Mouse (Mus musculus) lung, postnatal 25 days (tissue): ENCODE measurements around the gene Pcsk5.
A peak's percentile ranks its signal among the peaks of the same experiment; 100 is the strongest.
"Not testable (repeated sequence)": the region's sequence is repeated elsewhere in the genome, so short reads cannot be mapped to it uniquely, and the experiment has no call there.

Experiments used
- DNase-seq: peaks from one replicate; pipeline ENCODE4 v3.0.0; 2022; ENCODE audit warnings: low spot score

Gene Pcsk5

DNA sequence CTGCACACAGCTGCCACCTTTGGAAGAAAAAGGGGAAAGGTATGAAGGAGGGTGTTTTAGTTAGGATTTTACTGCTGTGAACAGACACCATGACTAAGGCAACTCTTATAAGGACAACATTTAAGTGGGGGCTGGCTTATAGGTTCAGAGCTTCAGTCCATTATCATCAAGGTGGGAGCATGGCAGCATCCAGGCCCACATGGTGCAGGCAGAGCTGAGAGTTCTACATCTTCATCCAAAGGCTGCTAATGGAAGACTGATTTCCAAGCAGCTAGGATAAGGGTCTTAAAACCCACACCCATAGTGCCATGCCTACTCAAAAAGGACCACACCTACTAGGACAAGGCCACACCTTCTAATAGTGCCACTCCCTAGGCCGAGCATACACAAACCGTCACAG, 364.3 kb downstream of the Pcsk5 start:
- DNase-seq: not testable (repeated sequence)

DNA sequence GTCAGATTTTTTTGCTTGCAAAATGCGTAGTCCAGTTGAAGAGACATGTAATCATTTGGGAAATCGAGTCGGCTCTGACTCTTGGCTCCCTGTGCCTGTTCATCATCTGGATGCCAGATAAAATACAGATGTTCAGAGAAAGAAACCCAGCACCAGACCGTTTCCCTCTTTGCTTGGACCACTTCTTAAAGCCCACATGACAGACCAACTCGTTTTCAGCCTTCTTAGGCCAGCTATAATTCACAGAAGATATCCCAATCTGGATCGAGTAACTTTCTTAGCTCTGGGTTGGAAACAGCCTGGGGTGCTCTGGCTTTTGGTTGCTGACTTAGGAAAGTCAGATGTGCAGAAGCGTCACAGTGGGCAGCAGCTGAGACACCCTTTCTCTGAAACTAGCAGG, 365.6 kb downstream of the Pcsk5 start:
- no peak for DNase-seq

DNA sequence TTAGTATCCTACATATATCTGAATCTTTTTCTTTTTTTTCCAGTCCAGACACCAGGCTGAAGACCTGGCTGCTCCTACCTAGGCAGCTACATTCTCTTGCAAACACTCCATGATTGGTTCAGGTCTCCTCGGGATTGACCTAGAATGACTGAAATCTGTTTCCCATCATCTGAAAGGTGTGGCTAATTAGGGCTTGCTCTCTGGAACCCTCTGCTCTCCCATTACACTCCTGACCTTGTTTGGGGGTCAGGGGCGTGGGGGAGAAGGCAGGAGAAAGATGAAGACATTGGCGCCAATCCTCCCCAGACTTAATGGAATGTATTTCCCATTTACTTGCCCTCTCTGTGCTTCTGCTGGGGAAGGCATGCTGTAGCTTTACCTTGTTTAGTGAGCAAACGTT, 366.2 kb downstream of the Pcsk5 start:
- no peak for DNase-seq

DNA sequence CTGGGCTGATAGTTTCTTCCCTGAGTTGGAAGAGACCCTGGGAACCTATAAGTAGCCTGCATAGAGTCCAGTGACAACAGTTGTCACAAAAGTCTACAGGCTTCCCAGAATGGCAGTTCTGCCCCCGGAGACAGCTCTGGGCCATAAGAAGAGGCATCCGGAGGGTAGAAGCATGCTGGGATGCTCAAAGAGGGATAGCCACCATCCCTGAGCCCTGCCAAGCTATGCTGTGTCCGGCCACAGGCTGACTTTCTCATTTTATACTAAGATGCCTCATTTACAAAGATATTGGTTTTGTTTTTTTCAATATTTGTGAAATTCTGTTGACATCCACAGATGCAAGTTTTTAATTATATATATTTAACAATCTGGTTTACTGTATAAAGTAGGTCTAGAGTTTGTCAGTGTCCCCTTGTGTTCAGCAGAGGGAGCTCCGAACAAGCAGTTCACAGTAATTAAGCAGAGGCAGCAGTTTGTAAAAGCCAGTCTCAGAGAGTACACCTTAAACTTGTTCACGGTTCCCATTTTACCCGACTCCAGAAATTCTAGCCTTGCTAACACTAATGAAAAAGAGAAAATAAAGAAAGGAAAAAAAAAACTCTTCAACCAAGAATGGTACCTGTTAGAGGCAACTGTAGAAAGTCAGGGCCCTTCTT, 369.7 kb downstream of the Pcsk5 start:
- peak; percentile 25 for DNase-seq

DNA sequence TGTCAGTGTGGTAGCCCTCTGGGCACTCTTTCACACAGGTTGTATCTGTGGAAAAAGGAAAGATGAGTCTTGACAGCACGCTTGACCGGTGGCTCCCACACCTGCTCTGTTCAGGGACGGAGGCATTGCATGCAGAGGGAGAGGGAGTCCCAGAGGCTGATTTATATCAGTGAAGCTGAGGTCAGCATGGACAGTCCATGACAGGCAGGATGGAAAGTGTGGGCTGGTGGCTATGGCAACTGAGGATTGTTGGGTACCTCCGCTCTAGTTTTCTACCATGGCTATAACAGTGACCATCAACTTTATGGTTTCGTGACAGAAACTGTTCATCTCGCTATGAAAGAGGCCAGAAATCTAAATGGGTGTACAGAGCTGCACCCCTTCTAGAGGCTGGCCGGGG, 385.4 kb downstream of the Pcsk5 start:
- no peak for DNase-seq

DNA sequence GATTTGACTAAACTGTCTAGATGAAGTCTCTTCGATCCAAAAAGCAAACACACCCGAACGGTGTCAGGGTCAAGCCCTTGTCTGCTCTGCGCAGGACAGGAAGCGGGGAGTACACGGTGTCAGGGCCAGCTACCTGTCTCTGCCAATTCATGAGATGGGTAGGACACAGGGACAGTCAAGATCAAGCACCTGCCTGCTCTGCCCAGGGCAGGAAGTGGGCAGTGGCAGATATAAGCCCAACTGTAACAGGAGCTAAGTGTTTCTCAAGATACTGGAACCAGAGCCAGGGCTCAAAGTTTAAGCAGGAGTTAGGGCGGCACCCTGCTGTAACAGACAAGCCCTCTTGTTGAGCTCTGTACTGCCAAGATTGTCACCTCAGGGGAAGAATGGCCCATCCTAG, 393.9 kb downstream of the Pcsk5 start:
- DNase-seq: no peak

DNA sequence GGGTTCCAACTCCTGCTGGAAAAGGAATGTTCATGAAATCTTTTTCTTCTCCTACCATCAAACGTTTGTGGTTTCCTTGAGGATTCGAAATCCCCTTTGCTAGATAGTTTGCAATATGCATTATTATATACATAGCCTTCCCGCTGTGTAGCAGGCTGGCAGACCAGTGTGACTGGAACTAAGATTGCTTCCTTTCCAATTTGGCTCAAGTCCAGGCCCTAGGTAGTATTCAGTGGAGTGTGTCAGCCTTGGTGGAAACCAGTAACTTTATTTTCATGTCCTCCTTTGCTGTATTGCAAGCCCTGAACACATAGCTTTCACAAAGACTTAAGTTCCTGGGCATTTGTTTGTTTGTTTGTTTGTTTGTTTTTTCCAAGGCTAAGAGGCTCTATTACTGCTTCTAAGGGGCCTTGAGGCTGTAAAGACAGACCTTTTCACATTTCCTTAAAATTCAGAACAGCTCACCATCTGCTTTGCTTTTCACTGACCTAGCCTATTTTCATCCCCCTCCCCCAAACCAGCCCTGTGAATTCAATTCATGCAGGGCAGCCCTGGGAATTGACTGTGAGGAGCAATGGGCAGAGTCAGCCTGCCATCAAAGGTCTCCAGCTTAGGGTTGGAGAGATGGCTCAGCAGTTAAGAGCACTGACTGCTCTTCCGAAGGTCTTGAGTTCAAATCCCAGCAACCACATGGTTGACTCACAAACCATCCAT, 397.8 kb downstream of the Pcsk5 start:
- DNase-seq: no peak

DNA sequence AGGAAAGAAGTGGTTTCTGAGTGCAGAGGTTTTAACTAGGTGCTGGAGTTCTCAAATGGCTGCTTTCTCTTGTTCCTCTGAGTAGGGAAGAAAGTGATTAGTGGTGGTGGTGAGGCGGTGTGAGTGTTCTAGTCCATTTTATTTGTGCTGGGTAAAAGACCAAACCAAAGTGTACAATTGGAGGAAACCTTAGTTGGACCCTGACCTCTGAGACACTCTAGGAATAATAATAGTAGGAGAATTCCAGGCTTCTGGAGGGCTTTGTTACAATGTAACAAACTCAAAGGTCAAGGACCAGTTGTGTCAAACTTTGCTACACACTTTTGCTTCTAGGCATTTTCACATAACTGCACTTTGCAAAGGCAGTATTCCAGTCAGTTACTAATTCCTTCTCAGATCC, 400.8 kb downstream of the Pcsk5 start:
- no peak for DNase-seq

DNA sequence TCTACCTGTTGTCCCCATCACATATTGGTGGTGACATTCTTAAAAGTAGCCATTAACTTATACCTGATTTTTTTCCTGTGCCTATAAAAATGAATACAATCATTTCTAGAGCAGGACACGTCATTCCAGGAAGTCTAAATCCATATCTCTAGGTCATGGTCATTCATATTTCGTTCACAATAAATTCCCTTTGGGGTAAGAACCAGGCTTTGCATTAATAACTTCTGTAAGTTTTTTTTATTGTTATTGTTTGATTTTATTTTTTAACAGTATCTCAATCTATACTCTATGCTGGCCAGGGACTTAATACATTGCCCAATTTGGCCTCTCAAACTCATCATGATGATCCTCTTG, 408.9 kb downstream of the Pcsk5 start:
- DNase-seq: no peak

DNA sequence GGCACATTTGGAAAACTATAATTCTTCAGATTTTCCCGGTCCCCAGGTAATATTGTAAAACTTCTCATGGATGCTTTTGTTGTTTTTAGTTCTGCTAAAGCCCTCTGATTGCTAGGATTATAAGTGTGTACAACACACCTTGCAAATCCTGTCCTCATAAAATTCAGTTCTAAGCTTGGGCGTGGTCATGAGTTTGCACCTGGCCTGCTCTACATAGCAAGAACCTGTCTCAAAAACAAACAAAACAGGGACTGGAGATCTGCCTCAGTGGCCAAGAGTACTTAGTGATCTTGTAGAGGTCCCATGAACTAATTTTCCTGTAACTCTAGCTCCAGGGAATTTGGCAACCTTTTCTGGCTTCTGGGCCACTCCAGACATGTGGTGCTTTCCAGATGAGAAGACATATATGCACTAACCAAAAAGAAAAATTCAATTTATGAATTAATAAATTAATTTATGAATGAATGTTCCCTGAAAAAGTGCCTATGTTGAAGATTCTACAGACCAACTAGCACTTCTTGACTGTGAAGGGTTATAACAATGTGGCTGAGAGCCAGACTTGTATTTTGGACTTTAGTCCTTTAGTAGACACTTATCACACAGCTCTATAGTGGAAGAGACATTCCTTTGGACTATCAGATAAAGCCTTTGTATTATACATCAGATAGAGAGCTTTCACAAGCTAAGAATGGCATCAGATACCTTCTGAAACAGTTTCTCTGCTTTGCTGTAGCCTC, 409.4 kb downstream of the Pcsk5 start:
- DNase-seq: no peak

DNA sequence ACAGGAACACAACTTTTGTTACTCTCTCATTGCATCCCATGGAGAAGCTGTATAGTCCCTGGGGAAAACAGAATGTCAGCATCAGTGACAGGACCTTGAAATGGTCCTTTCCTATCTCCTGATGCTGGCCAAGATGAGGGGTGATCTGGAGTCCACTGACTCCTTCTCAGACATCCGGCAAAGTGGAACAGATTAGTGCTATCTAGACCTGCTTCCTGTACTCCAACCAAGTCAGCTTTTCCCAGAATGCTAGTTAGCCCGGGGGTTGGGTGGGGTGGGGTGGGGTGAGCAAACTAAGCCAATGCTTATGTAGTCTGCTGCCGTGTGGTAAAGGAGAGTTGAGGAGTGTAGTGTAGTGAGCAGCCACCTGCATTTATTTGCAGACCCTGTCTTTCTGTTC, 414.1 kb downstream of the Pcsk5 start:
- DNase-seq: no peak

DNA sequence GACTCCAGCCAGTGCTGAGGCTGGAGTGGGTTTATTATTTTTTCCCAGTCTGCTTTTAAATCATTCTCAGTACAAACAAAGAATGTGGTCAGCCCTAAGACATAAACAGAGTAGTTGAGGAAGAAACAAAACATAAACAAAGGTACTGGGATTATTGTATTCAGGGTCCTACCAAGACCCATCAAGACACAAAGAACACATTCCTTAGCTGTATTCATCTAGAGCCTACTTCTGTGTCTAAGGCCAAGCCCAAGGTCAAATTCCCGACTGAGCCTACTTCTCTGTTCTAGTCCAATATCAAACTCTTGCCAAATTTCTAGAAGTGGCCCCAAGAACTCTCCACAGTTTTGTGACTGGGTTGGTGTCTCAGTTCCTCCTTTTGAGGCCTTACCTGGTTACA, 419.6 kb downstream of the Pcsk5 start:
- DNase-seq: no peak

DNA sequence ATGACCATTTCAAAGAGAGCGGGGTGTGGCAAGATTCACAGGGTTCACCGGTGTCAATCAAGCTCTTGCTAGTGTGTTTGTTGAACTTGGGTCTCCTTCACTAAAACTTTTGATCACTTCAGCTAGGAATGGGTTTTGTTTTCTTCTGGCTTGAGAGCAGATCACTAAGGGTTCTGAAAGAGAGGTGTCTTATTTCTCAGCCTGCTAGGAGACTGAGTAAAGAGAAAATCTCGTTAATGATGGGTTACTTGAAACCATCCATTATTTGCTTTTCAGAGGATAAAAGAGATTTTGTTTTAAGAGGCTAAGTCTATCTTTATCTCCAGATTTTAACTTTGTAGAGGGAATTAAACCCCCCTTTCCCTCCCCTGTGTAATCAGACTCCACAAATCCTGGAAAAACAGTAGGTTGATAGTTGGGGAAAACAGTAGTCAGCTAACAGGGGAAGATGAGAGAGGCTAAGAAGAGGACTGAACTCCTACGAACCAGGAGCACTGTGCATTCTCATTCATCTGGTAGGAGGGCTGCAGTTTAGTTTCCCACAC, 424.4 kb downstream of the Pcsk5 start:
- no peak for DNase-seq

DNA sequence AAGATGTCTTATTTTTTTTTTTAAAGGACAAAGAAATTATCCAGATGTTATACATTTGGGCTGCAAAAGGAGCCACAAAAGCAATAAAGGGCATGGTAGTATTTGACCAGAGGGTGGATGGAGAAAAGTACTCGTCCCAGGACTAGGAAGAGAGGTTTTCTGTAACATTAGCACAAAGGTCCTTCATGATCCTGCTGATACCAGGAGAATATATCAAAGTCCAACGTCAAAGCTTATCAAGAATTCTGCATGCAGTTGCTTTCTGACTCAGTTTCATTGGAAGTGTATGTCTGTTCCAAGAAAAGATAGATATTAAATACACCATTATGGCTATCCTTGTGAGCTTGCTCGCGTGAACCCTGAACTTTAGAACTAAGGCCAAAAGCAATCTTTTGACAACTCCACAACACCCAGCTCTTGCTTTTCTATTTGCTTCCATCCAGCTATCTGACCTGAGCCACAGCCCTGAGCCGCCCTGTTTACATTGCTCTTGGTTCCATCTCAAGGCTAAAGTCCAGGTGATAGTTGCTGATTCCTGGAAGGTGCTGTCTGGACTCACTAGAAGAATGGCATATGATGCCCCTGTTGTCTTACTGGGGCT, 426.9 kb downstream of the Pcsk5 start:
- DNase-seq: no peak

DNA sequence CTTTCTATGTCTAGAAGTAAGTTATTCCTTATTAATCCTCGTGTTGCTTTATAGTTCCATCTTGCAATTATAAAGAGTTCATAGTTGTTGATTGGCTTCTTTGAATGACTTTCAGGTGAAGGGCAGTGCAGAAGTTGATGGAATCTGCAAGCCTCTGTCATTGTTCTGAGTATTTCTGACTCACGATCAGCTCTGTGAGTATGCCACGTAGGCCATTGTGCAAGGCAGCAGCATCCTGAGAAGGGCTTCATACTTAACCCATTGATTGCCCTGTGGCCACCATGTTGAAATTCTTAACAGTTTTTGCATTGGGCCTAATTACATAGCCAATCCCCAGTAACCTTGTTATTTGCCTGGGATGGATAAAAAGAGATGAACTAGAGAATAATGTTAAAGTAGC, 428.1 kb downstream of the Pcsk5 start:
- no peak for DNase-seq

DNA sequence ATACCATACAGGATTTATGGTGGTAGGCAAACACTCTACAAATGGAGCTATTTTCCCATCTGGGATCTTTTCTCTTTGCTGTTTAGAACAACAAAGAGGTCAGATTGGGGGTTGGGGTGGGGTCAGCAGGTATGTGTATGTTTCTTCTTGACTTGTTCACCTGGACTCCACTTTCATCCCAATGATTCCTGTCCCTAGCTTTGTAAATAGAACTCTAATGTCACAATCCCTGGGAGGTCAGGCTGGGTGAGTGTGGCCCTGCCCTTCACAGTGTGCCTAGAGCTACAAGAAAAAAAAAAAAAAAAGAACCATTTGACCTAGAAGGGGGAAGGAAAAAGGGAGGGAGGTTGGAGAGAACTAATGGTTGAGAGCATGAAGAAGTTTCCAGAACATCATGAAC, 428.8 kb downstream of the Pcsk5 start:
- no peak for DNase-seq

DNA sequence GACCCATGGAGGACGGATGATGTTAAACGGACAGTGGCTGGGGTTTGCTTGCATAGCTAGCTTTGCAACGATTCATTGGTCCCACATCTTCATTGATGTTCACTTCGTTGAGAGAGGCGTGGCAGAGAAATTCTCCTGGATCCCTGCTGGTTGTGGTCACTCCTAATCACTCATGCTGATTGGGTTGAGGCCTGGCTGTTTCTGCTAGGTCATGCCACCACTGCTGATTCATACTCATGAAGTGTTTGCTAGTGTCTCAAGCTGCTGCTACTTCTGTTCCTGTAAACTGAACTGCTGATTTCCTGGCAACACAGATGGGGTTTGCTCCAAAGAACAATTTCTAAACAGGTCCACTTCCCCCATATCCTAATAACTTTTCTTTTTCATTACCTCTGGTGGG, 430.6 kb downstream of the Pcsk5 start:
- no peak for DNase-seq

DNA sequence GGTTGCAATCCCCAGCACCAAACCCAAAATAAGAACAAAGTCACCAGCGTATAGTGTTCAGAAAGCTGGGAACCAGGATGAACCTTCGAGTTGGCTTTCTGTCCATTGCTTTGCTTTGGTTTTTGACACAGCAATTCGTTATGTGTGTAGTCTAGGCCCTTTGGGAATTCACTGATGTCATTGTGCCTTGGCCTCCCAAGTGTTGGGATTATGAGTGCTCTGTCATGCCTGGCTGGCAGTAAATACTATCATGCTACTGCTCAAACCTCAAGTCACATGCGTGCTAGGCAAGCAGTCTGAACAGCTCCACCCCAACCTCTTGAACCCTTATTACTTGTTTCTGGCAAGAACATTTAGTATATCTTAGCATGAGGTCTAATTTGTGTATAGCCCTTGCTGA, 434.3 kb downstream of the Pcsk5 start:
- DNase-seq: no peak

DNA sequence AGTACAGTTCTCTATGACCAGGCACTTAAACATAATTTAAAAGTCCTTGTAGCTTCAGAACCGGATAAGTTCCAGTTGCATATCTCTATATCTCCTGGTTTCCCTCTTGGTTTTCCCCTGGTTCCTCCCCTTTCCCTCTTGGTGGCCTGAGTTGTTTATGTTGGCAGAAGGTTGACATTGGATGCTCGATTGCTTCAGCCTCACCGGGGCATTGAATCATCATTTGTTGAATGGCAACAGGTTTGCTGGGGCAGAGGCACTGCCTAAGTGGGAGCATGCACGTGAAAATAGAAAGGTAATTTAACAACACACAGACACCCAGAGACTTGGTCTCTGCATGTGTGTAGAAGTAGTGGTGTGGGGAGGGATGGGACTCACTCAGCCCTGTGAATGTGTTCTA, 436.9 kb downstream of the Pcsk5 start:
- no peak for DNase-seq

DNA sequence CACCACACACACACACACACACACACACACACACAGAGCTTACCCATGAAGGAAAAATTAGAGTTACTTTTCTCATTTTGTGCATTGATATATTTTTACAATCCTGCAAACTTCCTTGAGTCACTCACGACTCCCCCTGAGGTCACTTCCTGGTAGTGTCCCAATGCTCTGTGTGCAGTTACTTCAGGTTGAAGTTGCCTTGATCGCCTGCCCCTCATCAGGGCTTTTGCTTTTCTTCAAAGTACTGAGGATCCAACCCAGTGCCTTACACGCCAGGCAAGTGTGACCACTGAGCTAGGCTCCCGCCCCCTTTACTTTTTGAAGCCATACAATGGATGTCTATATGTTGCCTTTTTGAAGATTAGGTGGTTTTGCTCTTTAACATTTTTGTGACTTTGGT, 437.5 kb downstream of the Pcsk5 start:
- no peak for DNase-seq

DNA sequence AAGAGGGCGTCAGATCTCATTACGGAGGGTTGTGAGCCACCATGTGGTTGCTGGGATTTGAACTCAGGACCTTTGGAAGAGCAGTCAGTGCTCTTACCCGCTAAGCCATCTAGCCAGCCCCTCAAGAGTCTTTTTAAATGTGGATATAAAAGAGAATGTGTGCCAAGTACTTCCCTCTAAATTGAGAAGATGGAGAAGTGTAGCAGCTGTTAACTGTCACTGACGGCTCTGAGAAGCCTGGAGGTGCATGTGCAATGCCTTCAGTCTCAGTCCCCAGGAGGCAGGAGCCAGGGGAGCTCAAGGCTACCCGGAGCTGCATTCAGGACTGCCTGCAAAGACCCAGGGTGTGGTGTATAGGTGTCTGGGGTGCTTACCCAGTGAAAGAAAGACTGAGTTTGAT, 439.5 kb downstream of the Pcsk5 start:
- peak; percentile 34 for DNase-seq

DNA sequence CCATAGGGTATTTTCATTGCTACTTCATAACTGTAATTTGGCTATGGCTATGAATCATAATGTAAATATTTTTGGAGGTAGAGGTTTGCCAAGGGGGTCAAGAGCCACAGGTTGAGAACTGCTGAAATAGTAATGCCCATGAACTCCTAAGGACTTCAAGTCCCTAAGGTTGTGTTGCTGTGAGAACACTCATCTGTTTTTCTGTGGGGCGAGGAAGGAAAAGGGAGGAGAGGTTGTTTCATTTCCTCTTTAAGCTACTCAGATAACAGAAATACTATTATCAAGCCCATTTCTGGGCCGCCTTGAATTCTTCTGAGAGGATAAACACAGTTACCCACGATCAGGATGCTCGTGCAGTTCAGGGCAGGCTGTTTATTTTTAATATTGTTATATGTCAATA, 440.6 kb downstream of the Pcsk5 start:
- DNase-seq: peak; percentile 45
